Mouse (Mus musculus) ES-E14 (cell line): ENCODE data around the gene Rela.

Experiments used
- CHD2 ChIP-seq: IDR thresholded peaks from 2 replicates; pipeline ENCODE4 v1.6.1; 2014; ENCODE audit warnings: mild to moderate bottlenecking, low read depth, low read length, inconsistent platforms
- HCFC1 ChIP-seq: IDR thresholded peaks from 2 replicates; pipeline ENCODE4 v1.6.1; 2012; ENCODE audit warnings: low read length, inconsistent platforms, borderline replicate concordance; ENCODE audit not compliant: insufficient read depth
- MAFK ChIP-seq: IDR thresholded peaks from 2 replicates; pipeline ENCODE4 v1.6.1; 2014; ENCODE audit warnings: mild to moderate bottlenecking, low read depth, low read length, inconsistent platforms; ENCODE audit not compliant: insufficient read depth
- ZC3H11A ChIP-seq: IDR thresholded peaks from 2 replicates; pipeline ENCODE4 v1.6.1; 2012; ENCODE audit warnings: low read depth, mild to moderate bottlenecking, inconsistent platforms, low read length, borderline replicate concordance
- ZNF384 ChIP-seq: IDR thresholded peaks from 2 replicates; pipeline ENCODE4 v1.6.1; 2012; ENCODE audit warnings: low read depth, low read length, inconsistent platforms

DNA sequence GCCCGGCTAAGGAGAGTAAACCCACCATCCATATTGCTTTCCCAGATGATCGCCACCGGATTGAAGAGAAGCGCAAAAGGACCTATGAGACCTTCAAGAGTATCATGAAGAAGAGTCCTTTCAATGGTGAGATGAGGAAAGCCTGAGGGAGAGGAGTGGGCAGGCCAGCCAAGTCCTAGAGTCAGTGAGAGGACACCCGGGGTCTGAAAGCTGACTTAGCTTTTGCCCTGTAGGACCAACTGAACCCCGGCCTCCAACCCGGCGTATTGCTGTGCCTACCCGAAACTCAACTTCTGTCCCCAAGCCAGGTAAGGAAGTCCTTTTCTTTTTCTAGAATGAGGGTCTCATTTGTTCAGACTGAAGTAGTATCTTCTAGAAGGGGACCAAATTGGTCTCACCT is 8.0 kb downstream of the Rela start:
- no peak for TF ChIP-seq CHD2
- TF ChIP-seq ZC3H11A, result no peak
- TF ChIP-seq MAFK, result no peak
- TF ChIP-seq ZNF384, result no peak
- no peak for TF ChIP-seq HCFC1
